Mouse (Mus musculus) intestine, embryonic 16.5 days (tissue): ENCODE measurements around the gene Itpripl2. TPM values are rescaled to one million over a fixed set of nuclear protein-coding genes. Genes with fewer than 3 reads are reported as not detected.
A peak's percentile ranks its signal among the peaks of the same experiment; 100 is the strongest.

ENCODE experiments used
- ATAC-seq: fragments of 200-750 bp; cut with Nextera tagmentation; 2 replicates; pipeline ENCODE4 v1.8.0; 2017; ENCODE audit warnings: moderate TSS enrichment, moderate library complexity
- H3K27ac ChIP-seq: fragments of 300-500 bp; sonication (generic); 2 replicates; pipeline ENCODE4 v1.5.1; 2014; ENCODE audit warnings: mild to moderate bottlenecking, low read length
- H3K27me3 ChIP-seq: fragments of 300-500 bp; sonication (generic); replicated peaks from 2 replicates; pipeline ENCODE4 v1.6.1; 2014; ENCODE audit warnings: low read length, control low read depth, mixed read lengths; ENCODE audit not compliant: control insufficient read depth, insufficient read depth
- H3K36me3 ChIP-seq: fragments of 300-500 bp; sonication (generic); 2 replicates; pipeline ENCODE4 v1.6.1; 2014; ENCODE audit warnings: low read length, control low read depth; ENCODE audit not compliant: control insufficient read depth, insufficient read depth
- H3K4me1 ChIP-seq: fragments of 300-500 bp; sonication (generic); 2 replicates; pipeline ENCODE4 v1.6.1; 2014; ENCODE audit warnings: low read length, control low read depth, mixed read lengths; ENCODE audit not compliant: control insufficient read depth, insufficient read depth
- H3K4me2 ChIP-seq: fragments of 300-500 bp; sonication (generic); 2 replicates; pipeline ENCODE4 v1.6.1; 2014; ENCODE audit warnings: low read depth, low read length, control low read depth
- H3K4me3 ChIP-seq: fragments of 300-500 bp; sonication (generic); 2 replicates; pipeline ENCODE4 v1.5.1; 2014; ENCODE audit warnings: mild to moderate bottlenecking, low read length
- H3K9ac ChIP-seq: fragments of 300-500 bp; sonication (generic); 2 replicates; pipeline ENCODE4 v1.6.1; 2014; ENCODE audit warnings: low read depth, low read length
- H3K9me3 ChIP-seq: fragments of 300-500 bp; sonication (generic); 2 replicates; pipeline ENCODE4 v1.6.1; 2016; ENCODE audit warnings: low read length, control low read depth; ENCODE audit not compliant: control insufficient read depth
- WGBS: fragments of 180-500 bp; shearing (Covaris S2); extraction: QIAGEN DNeasy Blood & Tissue Kit; methylation state at CpG from one replicate; pipeline ENCODE4 v1.1.7; 2014; 5-methylcytosine and 5-hydroxymethylcytosine counted together
- polyA plus RNA-seq: library from polyadenylated mRNA; unstranded; fragments of >200 nt; fragmentation: Nextera tagmentation; extraction: Ambion mirVana; gene quantifications from 2 replicates; pipeline ENCODE4 v1.2.1, GENCODE M21; 2015

The Itpripl2 gene
- polyA plus RNA-seq, result 4.0 and 4.1 TPM in 2 replicates

DNA sequence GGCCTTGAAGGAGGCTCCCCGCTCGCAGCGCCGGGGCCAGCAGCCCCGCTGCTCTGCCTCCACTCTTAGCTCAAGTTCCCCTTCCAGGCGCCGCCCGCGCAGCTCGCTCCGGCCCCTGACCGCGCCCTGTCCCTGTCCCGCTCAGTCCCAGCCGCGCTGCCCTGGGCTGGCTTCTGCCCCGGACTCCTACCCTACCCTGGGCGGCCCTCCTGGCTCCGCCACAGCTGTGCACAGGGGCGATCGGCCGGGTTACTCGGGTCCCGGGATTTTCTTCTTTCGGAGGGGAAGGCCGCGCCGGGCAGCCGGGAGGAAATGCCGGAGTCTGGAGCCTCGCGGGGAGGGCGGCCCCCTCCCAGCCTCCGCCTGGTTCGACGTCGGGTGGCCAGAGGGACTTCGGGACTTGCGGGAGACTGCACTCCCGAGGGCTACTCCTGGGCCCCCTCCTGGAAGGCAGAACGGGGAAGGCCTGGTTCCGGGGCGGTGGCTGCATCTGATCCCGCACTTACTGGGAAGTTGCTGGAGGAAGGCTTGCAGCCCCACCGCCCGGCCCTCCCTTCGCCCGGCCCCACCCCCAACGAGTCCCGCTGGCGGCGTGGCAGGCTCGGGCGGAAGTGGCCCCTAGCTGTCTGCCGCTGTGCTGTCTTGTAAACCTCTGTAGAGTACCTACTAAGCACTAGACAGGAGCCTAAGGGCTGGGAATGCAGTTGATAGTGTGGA is at the start of gene Itpripl2:
TSS of gene Itpripl2 (minus strand) at position 545 of the 717 bp plus-strand sequence.
- WGBS, result under 1% methylated on average over 55 of the region's 55 CpGs

GRCm38 (mm10) chr7:118535076-118535475 is 43.3 kb upstream of the Itpripl2 start:
- no peaks in the 10 kb centered on the region for H3K36me3 ChIP-seq
- no peak overlapping the region for H3K4me2 ChIP-seq
- no peak overlapping the region for H3K9ac ChIP-seq
- no peak overlapping the region for H3K27ac ChIP-seq
- no peak overlapping the region for H3K4me3 ChIP-seq
- no peak for ATAC-seq
- no peaks in the 10 kb centered on the region for H3K9me3 ChIP-seq
- 83% methylated on average over 4 of the region's 4 CpGs for WGBS
- no peaks in the 10 kb centered on the region for H3K4me1 ChIP-seq
- no peaks in the 10 kb centered on the region for H3K27me3 ChIP-seq

More for the DNA sequence above, at the start of gene Itpripl2:
- peaks cover 33% of the 10 kb centered on the region for H3K4me1 ChIP-seq
- H3K4me3 ChIP-seq, result peak within 1 kb of the TSS; percentile 82
- H3K27ac ChIP-seq, result peak within 1 kb of the TSS; percentile 93
- peak within 1 kb of the TSS; percentile 99 for H3K9ac ChIP-seq
- peak within 1 kb of the TSS; percentile 80 for H3K4me2 ChIP-seq
- H3K27me3 ChIP-seq, result no peaks in the 10 kb centered on the region
- ATAC-seq, result peak; percentile 88
- no peaks in the 10 kb centered on the region for H3K36me3 ChIP-seq
- no peaks in the 10 kb centered on the region for H3K9me3 ChIP-seq

- no peak for ATAC-seq
- Histone ChIP-seq H3K36me3 (no peaks in the 10 kb centered on the region), H3K4me3 (no peak overlapping the region), H3K4me2 (no peak overlapping the region), H3K9ac (no peak overlapping the region), H3K9me3 (no peaks in the 10 kb centered on the region), H3K27me3 (no peaks in the 10 kb centered on the region), H3K4me1 (no peaks in the 10 kb centered on the region), H3K27ac (no peak overlapping the region)
- 75% methylated on average over 3 of the region's 3 CpGs for WGBS
Measured at GRCm38 (mm10) chr7:118534326-118534725, 42.6 kb upstream of the Itpripl2 start.

- Histone ChIP-seq H3K27ac (peak within 1 kb of the TSS; percentile 97), H3K9ac (peak within 1 kb of the TSS; percentile 92), H3K4me2 (peak within 1 kb of the TSS; percentile 65), H3K4me3 (peak within 1 kb of the TSS; percentile 75), H3K9me3 (no peaks in the 10 kb centered on the region), H3K27me3 (no peaks in the 10 kb centered on the region), H3K36me3 (no peaks in the 10 kb centered on the region), H3K4me1 (no peaks in the 10 kb centered on the region)
- ATAC-seq, result peak; percentile 99
- WGBS, result under 1% methylated on average over 31 of the region's 31 CpGs
Measured at GRCm38 (mm10) chr7:118533178-118533578, 41.4 kb upstream of the Itpripl2 start, which contains the start of gene Coq7. Coq7 (minus strand) TSS chr7:118533356.

- H3K36me3 ChIP-seq, result no peaks in the 10 kb centered on the region
- peak; percentile 97 for ATAC-seq
- WGBS, result under 1% methylated on average over 36 of the region's 36 CpGs
Measured at GRCm38 (mm10) chr7:118532519-118533177, 40.9 kb upstream of the Itpripl2 start.

GRCm38 (mm10) chr7:118526967-118527366 is 35.2 kb upstream of the Itpripl2 start:
- Histone ChIP-seq H3K36me3 (no peaks in the 10 kb centered on the region; the same call in 1 of the 2 replicates), H3K4me1 (no peaks in the 10 kb centered on the region), H3K9me3 (no peaks in the 10 kb centered on the region), H3K27me3 (no peaks in the 10 kb centered on the region), H3K27ac (no peak overlapping the region), H3K9ac (no peak overlapping the region), H3K4me2 (no peak overlapping the region), H3K4me3 (no peak overlapping the region)
- no peak for ATAC-seq
- WGBS, result 81% methylated on average over 4 of the region's 4 CpGs

More at GRCm38 (mm10) chr7:118532519-118533177, 40.9 kb upstream of the Itpripl2 start:
- Histone ChIP-seq H3K9ac (peak overlapping the region; percentile 92), H3K4me1 (no peaks in the 10 kb centered on the region), H3K27me3 (no peaks in the 10 kb centered on the region), H3K4me3 (peak overlapping the region; percentile 75), H3K9me3 (no peaks in the 10 kb centered on the region), H3K4me2 (peak overlapping the region; percentile 65), H3K27ac (peak overlapping the region; percentile 97)

DNA sequence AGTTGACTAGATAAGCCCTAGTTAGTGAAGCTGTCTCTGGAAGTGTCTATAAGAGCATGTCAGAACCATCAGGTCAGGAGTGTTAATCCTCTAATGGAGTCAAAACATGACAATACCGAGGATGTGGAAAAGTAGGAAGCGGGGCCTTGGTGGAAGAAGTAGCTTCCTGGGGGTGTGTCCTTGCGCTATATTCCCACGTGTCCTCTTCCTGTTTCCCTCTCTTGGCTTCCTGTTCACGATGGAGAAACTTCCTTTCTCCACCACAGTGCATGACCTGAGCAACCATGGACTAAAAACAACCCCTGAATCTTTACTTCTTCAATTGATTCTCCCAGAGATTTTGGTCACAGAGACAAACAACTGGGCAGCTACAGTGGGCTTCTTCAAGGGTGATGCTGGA is 30.3 kb upstream of the Itpripl2 start:
- H3K4me2 ChIP-seq, result no peak overlapping the region
- no peak overlapping the region for H3K27ac ChIP-seq
- no peaks in the 10 kb centered on the region for H3K27me3 ChIP-seq
- no peaks in the 10 kb centered on the region for H3K4me1 ChIP-seq
- WGBS, result 87% methylated on average over 5 of the region's 5 CpGs
- H3K9me3 ChIP-seq, result no peaks in the 10 kb centered on the region
- no peak overlapping the region for H3K4me3 ChIP-seq
- no peak for ATAC-seq
- H3K36me3 ChIP-seq, result no peaks in the 10 kb centered on the region; the same call in 1 of the 2 replicates
- H3K9ac ChIP-seq, result no peak overlapping the region

GRCm38 (mm10) chr7:118519661-118520060 is 27.9 kb upstream of the Itpripl2 start:
- WGBS, result 63% methylated on average over 8 of the region's 8 CpGs
- no peaks in the 10 kb centered on the region for H3K4me1 ChIP-seq
- no peaks in the 10 kb centered on the region for H3K27me3 ChIP-seq
- no peak overlapping the region for H3K9ac ChIP-seq
- H3K36me3 ChIP-seq, result no peaks in the 10 kb centered on the region
- H3K4me3 ChIP-seq, result no peak overlapping the region
- no peak for ATAC-seq
- no peak overlapping the region for H3K27ac ChIP-seq
- H3K9me3 ChIP-seq, result no peaks in the 10 kb centered on the region
- no peak overlapping the region for H3K4me2 ChIP-seq

DNA sequence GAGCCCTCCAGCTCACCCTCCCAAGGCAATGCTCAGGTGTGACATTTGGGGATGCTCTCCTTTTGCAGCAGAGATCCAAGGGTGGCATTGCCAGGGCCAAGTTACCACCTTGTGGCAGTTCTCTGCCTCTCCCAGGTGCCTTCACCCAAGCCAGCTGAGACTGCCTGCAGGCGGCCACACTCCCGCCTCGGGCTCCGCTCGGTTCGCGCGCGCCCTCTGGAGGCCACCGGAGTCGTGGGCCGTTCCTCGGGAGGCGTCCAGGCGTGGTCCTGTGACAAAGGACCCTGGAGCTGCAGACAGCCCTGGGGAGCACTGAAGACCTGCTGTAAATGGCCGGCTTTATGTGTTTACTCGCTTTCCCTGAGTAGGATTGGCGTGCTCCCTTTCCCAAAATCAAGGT is 26.9 kb upstream of the Itpripl2 start:
- peak; percentile 83 for ATAC-seq
- WGBS, result 3% methylated on average over 18 of the region's 18 CpGs
- no peaks in the 10 kb centered on the region for H3K36me3 ChIP-seq

More for the DNA sequence above, 26.9 kb upstream of the Itpripl2 start:
- Histone ChIP-seq H3K9ac (peak overlapping the region; percentile 46; the same call in 1 of the 2 replicates), H3K27me3 (no peaks in the 10 kb centered on the region), H3K4me2 (no peak overlapping the region), H3K4me1 (no peaks in the 10 kb centered on the region), H3K4me3 (no peak overlapping the region), H3K9me3 (no peaks in the 10 kb centered on the region), H3K27ac (no peak overlapping the region)
